Mouse (Mus musculus) liver, adult 2 months (tissue): ENCODE measurements around the gene Olfr46. TPM values are rescaled to one million over a fixed set of nuclear protein-coding genes. Genes with fewer than 3 reads are reported as not detected.
"Not testable (repeated sequence)": the region's sequence is repeated elsewhere in the genome, so short reads cannot be mapped to it uniquely, and the experiment has no call there.

Experiments
- DNase-seq: peaks from one replicate; pipeline ENCODE4 v3.0.0-alpha.2; 2011; ENCODE audit warnings: low read depth, low spot score; ENCODE audit errors: extremely low read depth
- H3K27ac ChIP-seq: fragments of 200-500 bp; replicated peaks from 2 replicates; pipeline ENCODE4 v1.5.1; 2012; ENCODE audit warnings: low read depth, mild to moderate bottlenecking, control low read depth, inconsistent platforms, low read length; ENCODE audit not compliant: insufficient read depth
- H3K27me3 ChIP-seq: fragments of 200-500 bp; 2 replicates; pipeline ENCODE4 v1.6.1; 2012; ENCODE audit warnings: mild to moderate bottlenecking, moderate library complexity, low read length, inconsistent platforms; ENCODE audit not compliant: control insufficient read depth, insufficient read depth
- H3K36me3 ChIP-seq: fragments of 200-500 bp; 2 replicates; pipeline ENCODE4 v1.6.1; 2012; ENCODE audit warnings: low read length, inconsistent platforms; ENCODE audit not compliant: control insufficient read depth, insufficient read depth
- H3K4me1 ChIP-seq: fragments of 200-500 bp; 2 replicates; pipeline ENCODE4 v1.6.1; 2011; ENCODE audit warnings: low read length; ENCODE audit not compliant: control insufficient read depth, insufficient read depth
- H3K4me3 ChIP-seq: fragments of 200-500 bp; 2 replicates; pipeline ENCODE4 v1.5.1; 2011; ENCODE audit warnings: low read depth, mild to moderate bottlenecking, control low read depth, low read length, moderate library complexity; ENCODE audit not compliant: insufficient read depth
- H3K79me2 ChIP-seq: fragments of 200-500 bp; 2 replicates; pipeline ENCODE4 v1.6.1; 2012; ENCODE audit warnings: inconsistent platforms, mild to moderate bottlenecking, low read length, moderate library complexity; ENCODE audit not compliant: control insufficient read depth, insufficient read depth
- H3K9ac ChIP-seq: fragments of 200-500 bp; 2 replicates; pipeline ENCODE4 v1.6.1; 2012; ENCODE audit warnings: low read depth, mild to moderate bottlenecking, control low read depth, inconsistent platforms, low read length
- CTCF ChIP-seq: fragments of 200-500 bp; IDR thresholded peaks from 2 replicates; pipeline ENCODE4 v1.5.1; 2011; ENCODE audit warnings: low read depth, low read length, control low read depth
- POLR2A ChIP-seq: fragments of 200-500 bp; IDR thresholded peaks from 2 replicates; pipeline ENCODE4 v1.6.1; 2011; ENCODE audit warnings: low read length, control low read depth; ENCODE audit not compliant: insufficient read depth; ENCODE audit errors: extremely low read depth
- WGBS: fragments of 180-500 bp; shearing (Covaris S2); methylation state at CpG from one replicate; pipeline ENCODE4 v1.1.7; 2018; 5-methylcytosine and 5-hydroxymethylcytosine counted together
- polyA plus RNA-seq: library from polyadenylated mRNA; depleted of rRNA; stranded (reverse); fragments of >200 nt; gene quantifications from 2 replicates; pipeline ENCODE4 v1.2.3, GENCODE M21; 2012; rRNA removed
- total RNA-seq: library from RNA; depleted of rRNA; stranded (reverse); fragments of >200 nt; gene quantifications from 2 replicates; pipeline ENCODE4 v1.2.3, GENCODE M21; 2014; rRNA removed

Gene Olfr46
- total RNA-seq: under 0.01 TPM in 1 of 2 replicates, not detected in the other
- not detected in 2 replicates for polyA plus RNA-seq

DNA sequence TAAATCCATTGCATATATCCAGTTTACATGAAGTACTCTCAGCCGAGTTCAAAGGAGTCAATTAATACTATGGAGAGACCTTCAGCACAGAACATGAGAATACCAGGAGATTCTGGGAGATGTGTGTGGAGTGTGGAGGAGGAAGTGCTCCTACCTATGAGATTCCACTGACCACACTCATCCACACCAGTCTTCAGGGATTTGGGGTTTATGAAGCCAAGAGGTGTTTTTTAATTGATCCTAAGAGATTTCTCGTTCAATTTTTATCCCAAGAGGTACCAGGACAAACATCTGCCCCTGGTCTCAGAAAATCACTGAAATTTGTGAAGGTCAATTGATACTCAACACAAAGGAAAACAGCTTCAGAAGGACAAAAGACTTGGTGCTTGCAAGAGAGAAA lies at the start of gene Olfr46:
Gene Olfr46, plus strand, starts transcription at position 301 of the 400 bp plus-strand sequence.
- not testable (repeated sequence) for H3K27ac ChIP-seq, H3K27me3 ChIP-seq, H3K4me3 ChIP-seq, H3K36me3 ChIP-seq, H3K4me1 ChIP-seq, H3K79me2 ChIP-seq, DNase-seq, H3K9ac ChIP-seq
- WGBS: 87% methylated on average over 2 of the region's 2 CpGs

DNA sequence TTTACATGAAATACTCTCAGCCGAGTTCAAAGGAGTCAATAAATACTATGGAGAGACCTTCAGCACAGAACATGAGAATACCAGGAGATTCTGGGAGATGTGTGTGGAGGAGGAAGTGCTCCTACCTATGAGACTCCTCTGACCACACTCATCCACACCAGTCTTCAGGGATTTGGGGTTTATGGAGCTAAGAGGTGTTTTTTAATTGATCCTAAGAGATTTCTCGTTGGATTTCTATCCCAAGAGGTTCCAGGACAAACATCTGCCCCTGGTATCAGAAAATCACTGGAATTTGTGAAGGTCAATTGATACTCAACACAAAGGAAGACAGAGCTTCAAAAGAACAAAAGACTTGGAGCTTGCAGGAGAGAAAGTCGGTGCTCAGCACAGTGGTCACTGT lies 33.5 kb upstream of the Olfr46 start, which contains the start of gene Olfr538:
Gene Olfr538, plus strand, starts transcription at position 301 of the 400 bp plus-strand sequence.
- H3K27ac ChIP-seq: no peak within 1 kb of the TSS
- no peaks in the 10 kb centered on the region for H3K36me3 ChIP-seq
- no peaks in the 10 kb centered on the region for H3K27me3 ChIP-seq
- H3K9ac ChIP-seq: no peak within 1 kb of the TSS
- 72% methylated on average over 3 of the region's 3 CpGs for WGBS
- no peaks in the 10 kb centered on the region for H3K4me1 ChIP-seq
- H3K4me3 ChIP-seq: no peak within 1 kb of the TSS
- DNase-seq: no peak
- TF ChIP-seq CTCF (no peak), POLR2A (no peak)
- no peaks in the 10 kb centered on the region for H3K79me2 ChIP-seq

DNA sequence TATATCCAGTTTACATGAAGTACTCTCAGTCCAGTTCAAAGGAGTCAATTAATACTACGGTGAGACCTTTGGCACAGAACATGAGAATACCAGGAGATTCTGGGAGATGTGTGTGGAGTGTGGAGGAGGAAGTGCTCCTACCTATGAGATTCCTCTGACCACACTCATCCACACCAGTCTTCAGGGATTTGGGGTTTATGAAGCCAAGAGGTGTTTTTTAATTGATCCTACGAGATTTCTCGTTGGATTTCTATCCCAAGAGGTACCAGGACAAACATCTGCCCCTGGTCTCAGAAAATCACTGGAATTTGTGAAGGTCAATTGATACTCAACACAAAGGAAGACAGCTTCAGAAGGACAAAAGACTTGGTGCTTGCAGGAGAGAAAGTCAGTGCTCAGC lies 27.6 kb downstream of the Olfr46 start, which contains the start of gene Olfr61:
Gene Olfr61, plus strand, starts transcription at position 301 of the 400 bp plus-strand sequence.
- not testable (repeated sequence) for H3K36me3 ChIP-seq, DNase-seq, H3K79me2 ChIP-seq, H3K27ac ChIP-seq, H3K9ac ChIP-seq, H3K4me3 ChIP-seq, H3K4me1 ChIP-seq, H3K27me3 ChIP-seq
- WGBS: 91% methylated on average over 3 of the region's 3 CpGs

DNA sequence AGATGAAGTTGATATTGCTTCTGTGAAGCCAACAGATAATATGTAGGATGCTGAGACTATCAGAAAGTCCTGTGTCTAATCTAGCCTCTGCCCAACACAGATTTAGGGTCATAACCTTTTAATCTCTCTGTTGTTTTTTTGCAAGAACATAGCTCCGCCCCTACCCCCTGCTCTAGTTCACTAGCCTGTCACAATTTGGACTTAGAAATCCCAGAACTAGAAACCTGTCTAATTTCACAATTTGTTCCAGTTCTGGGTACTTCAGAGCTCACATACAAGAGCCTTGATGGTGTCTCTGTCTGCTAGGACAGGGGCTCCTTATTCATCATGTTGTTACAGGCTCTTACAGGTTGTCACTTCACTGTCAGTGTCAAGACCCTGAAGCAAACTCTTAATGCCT lies 29.5 kb downstream of the Olfr46 start:
- H3K27ac ChIP-seq: peak overlapping the region; percentile 60; the same call in 1 of the 2 replicates
- DNase-seq: peak; percentile 92
- H3K27me3 ChIP-seq: no peaks in the 10 kb centered on the region
- H3K4me1 ChIP-seq: peaks cover 4% of the 10 kb centered on the region
- TF ChIP-seq CTCF (no peak), POLR2A (no peak)
- no peak overlapping the region for H3K9ac ChIP-seq
- no peaks in the 10 kb centered on the region for H3K79me2 ChIP-seq
- WGBS: 16% methylated on average over 1 of the region's 1 CpGs
- no peaks in the 10 kb centered on the region for H3K36me3 ChIP-seq
- H3K4me3 ChIP-seq: no peak overlapping the region

DNA sequence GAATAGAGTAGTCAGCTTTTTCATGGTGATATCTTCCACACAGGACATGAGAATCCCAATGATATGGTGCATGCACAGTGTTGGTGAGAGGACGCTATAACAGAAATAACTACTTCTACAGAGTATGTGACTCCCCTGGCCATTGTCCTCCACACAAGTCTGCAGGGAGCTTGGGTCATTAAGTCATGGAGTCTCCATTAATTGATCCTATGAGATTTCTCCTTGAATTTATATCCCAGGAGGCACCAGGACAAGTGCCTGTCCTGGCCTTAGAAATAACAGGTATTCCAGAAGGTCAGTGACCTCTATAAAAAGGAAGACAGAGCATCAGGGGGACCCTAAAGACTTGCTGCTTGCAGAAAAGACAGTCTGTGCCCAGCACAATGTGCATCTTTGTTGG lies 45.1 kb downstream of the Olfr46 start, which contains the start of gene Olfr53:
Gene Olfr53, plus strand, starts transcription at position 301 of the 400 bp plus-strand sequence.
- 87% methylated on average over 1 of the region's 1 CpGs for WGBS
- H3K4me1 ChIP-seq: no peaks in the 10 kb centered on the region
- H3K9ac ChIP-seq: no peak within 1 kb of the TSS
- no peaks in the 10 kb centered on the region for H3K27me3 ChIP-seq
- TF ChIP-seq CTCF (no peak), POLR2A (no peak)
- H3K79me2 ChIP-seq: no peaks in the 10 kb centered on the region
- no peak within 1 kb of the TSS for H3K27ac ChIP-seq
- H3K4me3 ChIP-seq: no peak within 1 kb of the TSS
- H3K36me3 ChIP-seq: no peaks in the 10 kb centered on the region
- DNase-seq: no peak

DNA sequence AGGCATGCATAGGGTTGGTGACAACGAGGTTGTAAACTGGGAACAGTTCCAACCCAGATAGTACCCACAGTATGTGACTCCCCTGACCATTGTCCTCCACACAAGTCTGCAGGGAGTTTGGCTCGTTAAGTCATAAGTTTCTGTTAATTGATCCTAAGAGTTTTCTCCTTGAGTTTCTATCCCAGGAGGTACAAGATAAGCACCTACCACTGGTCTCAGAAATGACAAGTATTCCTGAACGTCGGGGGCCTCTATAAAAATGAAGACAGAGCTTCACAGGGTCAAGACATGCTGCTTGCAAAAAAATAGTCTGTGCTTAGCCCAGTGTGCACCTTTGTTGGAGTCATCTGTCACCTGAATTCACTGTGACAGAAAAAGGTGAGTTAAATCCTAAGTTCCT lies 58.6 kb downstream of the Olfr46 start, which contains the start of gene Olfr539:
Gene Olfr539, plus strand, starts transcription at position 301 of the 400 bp plus-strand sequence.
- H3K27me3 ChIP-seq: no peaks in the 10 kb centered on the region
- H3K79me2 ChIP-seq: no peaks in the 10 kb centered on the region
- H3K4me1 ChIP-seq: no peaks in the 10 kb centered on the region
- H3K27ac ChIP-seq: no peak within 1 kb of the TSS
- H3K9ac ChIP-seq: no peak within 1 kb of the TSS
- DNase-seq: no peak
- H3K36me3 ChIP-seq: no peaks in the 10 kb centered on the region
- no peak within 1 kb of the TSS for H3K4me3 ChIP-seq
- 80% methylated on average over 4 of the region's 4 CpGs for WGBS
- TF ChIP-seq CTCF (no peak), POLR2A (no peak)

Other genes starting within 250 kb of the Olfr46 start
- not detected in 2 replicates for gene Olfr60, start 239.6 kb upstream of the Olfr46 start, total RNA-seq
- not detected in 2 replicates for gene Olfr60, start 239.6 kb upstream of the Olfr46 start, polyA plus RNA-seq
- not detected in 2 replicates for gene Olfr530, start 224.9 kb upstream of the Olfr46 start, total RNA-seq
- not detected in 2 replicates for gene Olfr530, start 224.9 kb upstream of the Olfr46 start, polyA plus RNA-seq
- gene Olfr531, start 198.4 kb upstream of the Olfr46 start, total RNA-seq: not detected in 2 replicates
- not detected in 2 replicates for gene Olfr531, start 198.4 kb upstream of the Olfr46 start, polyA plus RNA-seq
- not detected in 2 replicates for gene Olfr532, start 179.6 kb upstream of the Olfr46 start, total RNA-seq
- not detected in 2 replicates for gene Olfr532, start 179.6 kb upstream of the Olfr46 start, polyA plus RNA-seq
- gene Olfr533, start 137.9 kb upstream of the Olfr46 start, total RNA-seq: not detected in 2 replicates
- not detected in 2 replicates for gene Olfr533, start 137.9 kb upstream of the Olfr46 start, polyA plus RNA-seq
- not detected in 2 replicates for gene Olfr535, start 117.1 kb upstream of the Olfr46 start, total RNA-seq
- not detected in 2 replicates for gene Olfr535, start 117.1 kb upstream of the Olfr46 start, polyA plus RNA-seq
- not detected in 2 replicates for gene Olfr536, start 93.9 kb upstream of the Olfr46 start, total RNA-seq
- gene Olfr536, start 93.9 kb upstream of the Olfr46 start, polyA plus RNA-seq: not detected in 2 replicates
- not detected in 2 replicates for gene Olfr538, start 33.4 kb upstream of the Olfr46 start, total RNA-seq
- gene Olfr538, start 33.4 kb upstream of the Olfr46 start, polyA plus RNA-seq: not detected in 2 replicates
- not detected in 2 replicates for gene Olfr61, start 27.7 kb downstream of the Olfr46 start, total RNA-seq
- not detected in 2 replicates for gene Olfr61, start 27.7 kb downstream of the Olfr46 start, polyA plus RNA-seq
- not detected in 2 replicates for gene Olfr53, start 45.2 kb downstream of the Olfr46 start, total RNA-seq
- gene Olfr53, start 45.2 kb downstream of the Olfr46 start, polyA plus RNA-seq: not detected in 2 replicates
- under 0.01 TPM in 1 of 2 replicates, not detected in the other for gene Olfr539, start 58.7 kb downstream of the Olfr46 start, total RNA-seq
- gene Olfr539, start 58.7 kb downstream of the Olfr46 start, polyA plus RNA-seq: not detected in 2 replicates
- gene Olfr45, start 80.7 kb downstream of the Olfr46 start, total RNA-seq: not detected in 2 replicates
- gene Olfr45, start 80.7 kb downstream of the Olfr46 start, polyA plus RNA-seq: not detected in 2 replicates
- not detected in 2 replicates for gene Olfr541, start 96.0 kb downstream of the Olfr46 start, total RNA-seq
- gene Olfr541, start 96.0 kb downstream of the Olfr46 start, polyA plus RNA-seq: 0.07 TPM in 1 of 2 replicates, not detected in the other
- gene Cyp2e1, start 162.5 kb downstream of the Olfr46 start, total RNA-seq: 3,097 and 4,003 TPM in 2 replicates
- 2,786 and 2,859 TPM in 2 replicates for gene Cyp2e1, start 162.5 kb downstream of the Olfr46 start, polyA plus RNA-seq
- not detected in 2 replicates for gene Syce1, start 186.6 kb downstream of the Olfr46 start, total RNA-seq
- gene Syce1, start 186.6 kb downstream of the Olfr46 start, polyA plus RNA-seq: 0.07 TPM in 1 of 2 replicates, not detected in the other
- 1.0 TPM in 2 replicates for gene Zfp941, start 220.9 kb downstream of the Olfr46 start, total RNA-seq
- 0.34 and 0.77 TPM in 2 replicates for gene Zfp941, start 220.9 kb downstream of the Olfr46 start, polyA plus RNA-seq
- gene Urah, start 233.7 kb downstream of the Olfr46 start, total RNA-seq: 511 and 549 TPM in 2 replicates
- gene Urah, start 233.7 kb downstream of the Olfr46 start, polyA plus RNA-seq: 1,037 and 1,096 TPM in 2 replicates
- 0.46 TPM in 1 of 2 replicates, not detected in the other for gene Scgb1c1, start 244.3 kb downstream of the Olfr46 start, total RNA-seq
- 1.0 TPM in 1 of 2 replicates, not detected in the other for gene Scgb1c1, start 244.3 kb downstream of the Olfr46 start, polyA plus RNA-seq
- gene Odf3, start 246.5 kb downstream of the Olfr46 start, total RNA-seq: not detected in 2 replicates
- not detected in 2 replicates for gene Odf3, start 246.5 kb downstream of the Olfr46 start, polyA plus RNA-seq